Mouse (Mus musculus): ENCODE results near the gene Cox8a. TPM values are rescaled to one million over a fixed set of nuclear protein-coding genes. Genes with fewer than 3 reads are reported as not detected.

The Cox8a gene
- polyA plus RNA-seq, 1 experiment = 1,818 TPM

DNA sequence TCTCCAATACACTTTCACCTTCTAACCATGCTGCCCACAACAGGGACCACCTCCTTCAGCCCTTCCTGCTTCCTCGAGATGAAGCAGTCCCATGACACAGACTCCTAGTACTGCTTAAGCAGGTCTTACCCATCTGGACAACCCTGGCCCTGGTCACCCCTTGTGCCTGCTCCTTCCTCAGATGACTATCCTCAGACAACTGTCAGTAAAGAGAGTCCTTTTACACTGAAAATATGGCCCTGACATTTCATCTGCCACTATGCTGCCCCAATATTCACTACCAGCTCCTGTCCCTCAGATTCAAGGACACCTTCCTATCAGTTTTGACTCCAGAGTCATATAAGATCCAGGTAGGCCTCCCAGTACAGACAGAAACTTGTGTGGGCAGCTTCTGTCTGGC, 17.0 kb downstream of the Cox8a start:
- Histone ChIP-seq H3K4me1 (replicated peaks; ENCODE audit: control insufficient read depth, insufficient read depth, low read length) (peaks cover 8% of the 10 kb centered on the region; the same call in 1 of the 2 replicates), H3K27me3 (ENCODE audit: control insufficient read depth, insufficient read depth, low read length) (no peaks in the 10 kb centered on the region), H3K27ac (ENCODE audit: control insufficient read depth, insufficient read depth, low read length) (no peak overlapping the region), H3K36me3 (ENCODE audit: control insufficient read depth, insufficient read depth, low read length) (peaks cover 53% of the 10 kb centered on the region), H3K4me3 (ENCODE audit: control insufficient read depth, insufficient read depth, low read length) (no peak overlapping the region)
- no peak for DNase-seq
- no peak for TF ChIP-seq CTCF (IDR thresholded peaks at IDR 0.05; ENCODE audit: borderline replicate concordance, control insufficient read depth, extremely low read depth, insufficient read depth, low read length, poor library complexity)
- TF ChIP-seq POLR2A (IDR thresholded peaks at IDR 0.05; ENCODE audit: control insufficient read depth, extremely low read depth, insufficient read depth, low read length, poor library complexity) = no peak
- 67% methylated on average over 1 of the region's 1 CpGs for WGBS

DNA sequence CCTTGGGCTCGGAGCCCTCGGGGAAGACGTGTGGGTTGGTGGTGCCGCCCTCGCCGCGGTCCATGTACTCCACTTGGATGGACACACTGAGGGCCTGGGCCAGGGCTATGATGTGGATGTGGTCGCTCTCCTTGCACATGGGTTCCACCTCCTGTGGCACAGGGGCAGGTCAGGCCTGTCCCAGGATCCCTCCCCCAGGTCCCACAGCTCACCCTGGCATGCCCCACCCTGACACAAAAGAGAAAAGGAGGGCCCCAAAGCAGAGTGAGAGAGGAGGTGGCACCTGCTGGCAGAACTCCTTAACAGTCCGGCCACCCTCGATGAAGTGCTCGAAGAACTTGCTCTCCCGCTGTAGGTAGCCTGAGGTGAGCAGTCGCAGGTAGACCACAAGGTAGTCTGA, 18.3 kb downstream of the Cox8a start:
- WGBS = 98% methylated on average over 13 of the region's 13 CpGs

DNA sequence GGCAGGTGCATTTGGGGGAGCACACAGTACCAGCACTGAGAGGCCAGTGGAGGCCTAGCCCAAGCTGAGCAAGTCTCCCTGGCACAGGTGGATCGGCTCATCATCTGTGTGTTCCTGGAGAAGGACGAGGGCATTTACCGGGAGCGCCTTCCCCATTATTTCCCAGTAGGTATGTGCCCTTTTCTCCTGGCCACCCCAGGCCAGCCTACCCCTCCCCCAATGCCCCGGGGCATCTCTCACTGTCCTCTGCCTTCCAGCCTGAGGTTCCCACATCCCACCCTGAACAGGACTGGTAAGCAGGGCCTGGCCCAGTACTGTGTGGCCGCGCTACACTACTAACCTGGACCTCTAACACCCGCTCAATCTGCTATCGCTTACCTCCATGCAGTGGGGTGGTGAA, 20.0 kb downstream of the Cox8a start:
- 98% methylated on average over 9 of the region's 9 CpGs for WGBS
- TF ChIP-seq CTCF (IDR thresholded peaks at IDR 0.05; ENCODE audit: borderline replicate concordance, control insufficient read depth, extremely low read depth, insufficient read depth, low read length, poor library complexity) = no peak
- TF ChIP-seq POLR2A (IDR thresholded peaks at IDR 0.05; ENCODE audit: control insufficient read depth, extremely low read depth, insufficient read depth, low read length, poor library complexity) = no peak
- Histone ChIP-seq H3K27ac (ENCODE audit: control insufficient read depth, insufficient read depth, low read length) (no peak overlapping the region), H3K4me1 (replicated peaks; ENCODE audit: control insufficient read depth, insufficient read depth, low read length) (no peaks in the 10 kb centered on the region), H3K36me3 (ENCODE audit: control insufficient read depth, insufficient read depth, low read length) (peaks cover 44% of the 10 kb centered on the region), H3K4me3 (ENCODE audit: control insufficient read depth, insufficient read depth, low read length) (no peak overlapping the region), H3K27me3 (ENCODE audit: control insufficient read depth, insufficient read depth, low read length) (no peaks in the 10 kb centered on the region; the same call in 1 of the 2 replicates)
- no peak for DNase-seq

More for the DNA sequence above, 18.3 kb downstream of the Cox8a start:
- no peak overlapping the region for H3K4me3 ChIP-seq (ENCODE audit: control insufficient read depth, insufficient read depth, low read length)
- peaks cover 1% of the 10 kb centered on the region; the same call in 1 of the 2 replicates for H3K4me1 ChIP-seq (replicated peaks; ENCODE audit: control insufficient read depth, insufficient read depth, low read length)
- H3K27ac ChIP-seq (ENCODE audit: control insufficient read depth, insufficient read depth, low read length) = no peak overlapping the region
- H3K36me3 ChIP-seq (ENCODE audit: control insufficient read depth, insufficient read depth, low read length) = peaks cover 53% of the 10 kb centered on the region
- no peaks in the 10 kb centered on the region; the same call in 1 of the 2 replicates for H3K27me3 ChIP-seq (ENCODE audit: control insufficient read depth, insufficient read depth, low read length)
- DNase-seq = no peak
- TF ChIP-seq CTCF (IDR thresholded peaks at IDR 0.05; ENCODE audit: borderline replicate concordance, control insufficient read depth, extremely low read depth, insufficient read depth, low read length, poor library complexity) (no peak), POLR2A (IDR thresholded peaks at IDR 0.05; ENCODE audit: control insufficient read depth, extremely low read depth, insufficient read depth, low read length, poor library complexity) (no peak)

GRCm38 (mm10) chr19:7196741-7197270, 20.6 kb downstream of the Cox8a start:
- H3K27ac ChIP-seq (ENCODE audit: control insufficient read depth, insufficient read depth, low read length) = no peak overlapping the region
- DNase-seq = no peak
- H3K4me1 ChIP-seq (replicated peaks; ENCODE audit: control insufficient read depth, insufficient read depth, low read length) = no peaks in the 10 kb centered on the region
- no peaks in the 10 kb centered on the region; the same call in 1 of the 2 replicates for H3K27me3 ChIP-seq (ENCODE audit: control insufficient read depth, insufficient read depth, low read length)
- no peak overlapping the region for H3K4me3 ChIP-seq (ENCODE audit: control insufficient read depth, insufficient read depth, low read length)
- WGBS = 84% methylated on average over 17 of the region's 17 CpGs
- peaks cover 44% of the 10 kb centered on the region for H3K36me3 ChIP-seq (ENCODE audit: control insufficient read depth, insufficient read depth, low read length)
- TF ChIP-seq POLR2A (IDR thresholded peaks at IDR 0.05; ENCODE audit: control insufficient read depth, extremely low read depth, insufficient read depth, low read length, poor library complexity) (no peak), CTCF (IDR thresholded peaks at IDR 0.05; ENCODE audit: borderline replicate concordance, control insufficient read depth, extremely low read depth, insufficient read depth, low read length, poor library complexity) (no peak)

GRCm38 (mm10) chr19:7195900-7196728, 21.3 kb downstream of the Cox8a start:
- no peaks in the 10 kb centered on the region for H3K4me1 ChIP-seq (replicated peaks; ENCODE audit: control insufficient read depth, insufficient read depth, low read length)
- H3K4me3 ChIP-seq (ENCODE audit: control insufficient read depth, insufficient read depth, low read length) = no peak overlapping the region
- peaks cover 39% of the 10 kb centered on the region for H3K36me3 ChIP-seq (ENCODE audit: control insufficient read depth, insufficient read depth, low read length)
- TF ChIP-seq CTCF (IDR thresholded peaks at IDR 0.05; ENCODE audit: borderline replicate concordance, control insufficient read depth, extremely low read depth, insufficient read depth, low read length, poor library complexity) (peak; percentile 88), POLR2A (IDR thresholded peaks at IDR 0.05; ENCODE audit: control insufficient read depth, extremely low read depth, insufficient read depth, low read length, poor library complexity) (no peak)
- 51% methylated on average over 33 of the region's 33 CpGs for WGBS
- H3K27ac ChIP-seq (ENCODE audit: control insufficient read depth, insufficient read depth, low read length) = no peak overlapping the region
- peak; percentile 46 for DNase-seq
- no peaks in the 10 kb centered on the region; the same call in 1 of the 2 replicates for H3K27me3 ChIP-seq (ENCODE audit: control insufficient read depth, insufficient read depth, low read length)

- no peaks in the 10 kb centered on the region; the same call in 1 of the 2 replicates for H3K27me3 ChIP-seq (ENCODE audit: control insufficient read depth, insufficient read depth, low read length)
- H3K4me1 ChIP-seq (replicated peaks; ENCODE audit: control insufficient read depth, insufficient read depth, low read length) = no peaks in the 10 kb centered on the region
- no peak for TF ChIP-seq POLR2A (IDR thresholded peaks at IDR 0.05; ENCODE audit: control insufficient read depth, extremely low read depth, insufficient read depth, low read length, poor library complexity)
- no peak for TF ChIP-seq CTCF (IDR thresholded peaks at IDR 0.05; ENCODE audit: borderline replicate concordance, control insufficient read depth, extremely low read depth, insufficient read depth, low read length, poor library complexity)
- H3K4me3 ChIP-seq (ENCODE audit: control insufficient read depth, insufficient read depth, low read length) = no peak overlapping the region
- no peak overlapping the region for H3K27ac ChIP-seq (ENCODE audit: control insufficient read depth, insufficient read depth, low read length)
- DNase-seq = no peak
- 92% methylated on average over 2 of the region's 2 CpGs for WGBS
- H3K36me3 ChIP-seq (ENCODE audit: control insufficient read depth, insufficient read depth, low read length) = peaks cover 4% of the 10 kb centered on the region; the same call in 1 of the 2 replicates
Observed at GRCm38 (mm10) chr19:7192561-7192967, 24.9 kb downstream of the Cox8a start.

Data from thymus, adult 2 months (tissue).